Mouse (Mus musculus) heart, embryonic 16.5 days (tissue): Measurements from ENCODE around the gene Snapin. TPM values are rescaled to one million over a fixed set of nuclear protein-coding genes. Genes with fewer than 3 reads are reported as not detected.

ENCODE experiments used
- ATAC-seq: fragments of 200-750 bp; cut with Nextera tagmentation; replicated peaks from 2 replicates; pipeline ENCODE4 v1.8.0; 2017; ENCODE audit warnings: moderate number of reproducible peaks; ENCODE audit not compliant: insufficient read depth, low FRiP score; ENCODE audit errors: extremely low read depth
- H3K27ac ChIP-seq: fragments of 300-500 bp; sonication (generic); 2 replicates; pipeline ENCODE4 v1.5.1; 2014; ENCODE audit warnings: mild to moderate bottlenecking, low read length, control low read depth, moderate library complexity
- H3K27me3 ChIP-seq: fragments of 300-500 bp; sonication (generic); 2 replicates; pipeline ENCODE4 v1.6.1; 2014; ENCODE audit warnings: low read length, mixed read lengths; ENCODE audit not compliant: control insufficient read depth, insufficient read depth
- H3K36me3 ChIP-seq: fragments of 300-500 bp; sonication (generic); 2 replicates; pipeline ENCODE4 v1.6.1; 2014; ENCODE audit not compliant: control insufficient read depth, insufficient read depth
- H3K4me1 ChIP-seq: fragments of 300-500 bp; sonication (generic); 2 replicates; pipeline ENCODE4 v1.6.1; 2014; ENCODE audit warnings: low read length, mixed read lengths; ENCODE audit not compliant: control insufficient read depth, insufficient read depth
- H3K4me2 ChIP-seq: fragments of 300-500 bp; sonication (generic); 2 replicates; pipeline ENCODE4 v1.6.1; 2014; ENCODE audit warnings: low read depth, mild to moderate bottlenecking, control low read depth, low read length
- H3K4me3 ChIP-seq: fragments of 300-500 bp; sonication (generic); 2 replicates; pipeline ENCODE4 v1.5.1; 2014; ENCODE audit warnings: mild to moderate bottlenecking, control low read depth, low read length
- H3K9ac ChIP-seq: fragments of 300-500 bp; sonication (generic); 2 replicates; pipeline ENCODE4 v1.6.1; 2014; ENCODE audit warnings: low read length, control low read depth
- H3K9me3 ChIP-seq: fragments of 300-500 bp; sonication (generic); replicated peaks from 2 replicates; pipeline ENCODE4 v1.6.1; 2016; ENCODE audit warnings: low read length; ENCODE audit not compliant: control insufficient read depth
- WGBS: fragments of 180-500 bp; shearing (Covaris S2); extraction: QIAGEN DNeasy Blood & Tissue Kit; methylation state at CpG from one replicate; pipeline ENCODE4 v1.1.7; 2014; 5-methylcytosine and 5-hydroxymethylcytosine counted together
- polyA plus RNA-seq: library from polyadenylated mRNA; unstranded; fragments of >200 nt; fragmentation: Nextera tagmentation; extraction: Ambion mirVana; gene quantifications from 2 replicates; pipeline ENCODE4 v1.2.1, GENCODE M21; 2015

The Snapin gene
- polyA plus RNA-seq, 1 experiment from 2014 or later = 88.9 TPM

- Histone ChIP-seq H3K9ac (peak overlapping the region; percentile 5; the same call in 1 of the 2 replicates), H3K36me3 (no peaks in the 10 kb centered on the region), H3K27me3 (no peaks in the 10 kb centered on the region; the same call in 1 of the 2 replicates), H3K4me1 (peaks cover 8% of the 10 kb centered on the region), H3K27ac (peak overlapping the region; percentile 48), H3K9me3 (no peaks in the 10 kb centered on the region), H3K4me3 (peak overlapping the region; percentile 37), H3K4me2 (peak overlapping the region; percentile 58)
- WGBS = 48% methylated on average over 10 of the region's 10 CpGs
- ATAC-seq = no peak
These were observed 39.3 kb downstream of the Snapin start for GRCm38 (mm10) chr3:90451396-90452095.

- peak overlapping the region; percentile 5; the same call in 1 of the 2 replicates for H3K9ac ChIP-seq
- H3K4me3 ChIP-seq = peak overlapping the region; percentile 37
- no peaks in the 10 kb centered on the region for H3K36me3 ChIP-seq
- peak overlapping the region; percentile 48 for H3K27ac ChIP-seq
- peaks cover 11% of the 10 kb centered on the region for H3K4me1 ChIP-seq
- H3K27me3 ChIP-seq = no peaks in the 10 kb centered on the region
- no peaks in the 10 kb centered on the region for H3K9me3 ChIP-seq
- H3K4me2 ChIP-seq = peak overlapping the region; percentile 58
- 25% methylated on average over 12 of the region's 12 CpGs for WGBS
- ATAC-seq = no peak
These were observed 40.0 kb downstream of the Snapin start for GRCm38 (mm10) chr3:90450874-90451273.

GRCm38 (mm10) chr3:90448626-90449025, 42.2 kb downstream of the Snapin start:
- Histone ChIP-seq H3K4me1 (peaks cover 14% of the 10 kb centered on the region), H3K36me3 (no peaks in the 10 kb centered on the region), H3K4me3 (no peak overlapping the region), H3K27me3 (no peaks in the 10 kb centered on the region), H3K4me2 (no peak overlapping the region), H3K9ac (no peak overlapping the region), H3K9me3 (0 out of 2 replicates have a peak, but pooled peaks cover under 1% of the 10 kb centered on the region), H3K27ac (peak overlapping the region; percentile 14; the same call in 1 of the 2 replicates)
- ATAC-seq = no peak
- WGBS = 57% methylated on average over 6 of the region's 6 CpGs

- H3K9ac ChIP-seq = peak overlapping the region; percentile 69
- H3K4me2 ChIP-seq = peak overlapping the region; percentile 64
- ATAC-seq = no peak
- H3K27ac ChIP-seq = peak overlapping the region; percentile 95
- H3K9me3 ChIP-seq = 0 out of 2 replicates have a peak, but pooled peaks cover 3% of the 10 kb centered on the region
- H3K36me3 ChIP-seq = no peaks in the 10 kb centered on the region
- H3K4me3 ChIP-seq = peak overlapping the region; percentile 48
- 54% methylated on average over 7 of the region's 7 CpGs for WGBS
- no peaks in the 10 kb centered on the region for H3K27me3 ChIP-seq
- peaks cover 14% of the 10 kb centered on the region for H3K4me1 ChIP-seq
These were observed 43.7 kb downstream of the Snapin start for GRCm38 (mm10) chr3:90447123-90447494.

GRCm38 (mm10) chr3:90446389-90447122, 44.3 kb downstream of the Snapin start:
- Histone ChIP-seq H3K9ac (peak overlapping the region; percentile 69), H3K4me3 (peak overlapping the region; percentile 48), H3K9me3 (0 out of 2 replicates have a peak, but pooled peaks cover 3% of the 10 kb centered on the region), H3K27ac (peak overlapping the region; percentile 95), H3K27me3 (no peaks in the 10 kb centered on the region), H3K4me1 (peaks cover 14% of the 10 kb centered on the region), H3K4me2 (peak overlapping the region; percentile 64), H3K36me3 (no peaks in the 10 kb centered on the region)
- ATAC-seq = peak; percentile 94
- under 1% methylated on average over 17 of the region's 17 CpGs for WGBS

GRCm38 (mm10) chr3:90445417-90446200, 45.2 kb downstream of the Snapin start:
- 62% methylated on average over 11 of the region's 11 CpGs for WGBS
- no peak for ATAC-seq
- H3K36me3 ChIP-seq = no peaks in the 10 kb centered on the region
- 0 out of 2 replicates have a peak, but pooled peaks cover 3% of the 10 kb centered on the region for H3K9me3 ChIP-seq
- H3K4me1 ChIP-seq = peaks cover 12% of the 10 kb centered on the region
- H3K27me3 ChIP-seq = no peaks in the 10 kb centered on the region
- H3K4me2 ChIP-seq = peak overlapping the region; percentile 64
- peak overlapping the region; percentile 69; the same call in 1 of the 2 replicates for H3K9ac ChIP-seq
- peak overlapping the region; percentile 95 for H3K27ac ChIP-seq
- no peak overlapping the region for H3K4me3 ChIP-seq

- Histone ChIP-seq H3K4me1 (peaks cover 12% of the 10 kb centered on the region), H3K36me3 (no peaks in the 10 kb centered on the region), H3K4me2 (no peak overlapping the region), H3K4me3 (no peak overlapping the region), H3K9me3 (0 out of 2 replicates have a peak, but pooled peaks cover 3% of the 10 kb centered on the region), H3K9ac (no peak overlapping the region), H3K27ac (no peak overlapping the region), H3K27me3 (no peaks in the 10 kb centered on the region)
- WGBS = 80% methylated on average over 3 of the region's 3 CpGs
- ATAC-seq = no peak
These were observed 46.9 kb downstream of the Snapin start for GRCm38 (mm10) chr3:90443977-90444376.

DNA sequence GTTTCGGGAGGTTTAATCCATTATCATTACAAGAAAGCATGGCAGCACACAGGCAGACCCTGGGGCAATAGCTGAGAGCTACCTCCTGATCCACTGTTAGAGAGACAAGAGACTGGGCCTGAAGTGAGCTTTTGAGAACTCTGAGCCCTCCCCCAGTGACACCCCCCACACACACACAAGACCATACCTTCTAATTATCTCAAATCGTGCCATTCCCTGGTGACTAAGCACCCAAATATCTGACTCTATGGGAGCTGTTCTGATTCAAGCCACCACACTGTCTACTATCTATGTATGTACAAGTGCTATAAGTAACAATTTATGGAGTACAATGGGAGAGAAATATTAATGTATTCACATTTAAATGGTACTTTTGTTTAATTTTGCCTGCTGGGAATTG, 50.1 kb downstream of the Snapin start:
- H3K9me3 ChIP-seq = 0 out of 2 replicates have a peak, but pooled peaks cover 3% of the 10 kb centered on the region
- no peak overlapping the region for H3K4me2 ChIP-seq
- H3K4me1 ChIP-seq = peaks cover 2% of the 10 kb centered on the region
- no peak overlapping the region for H3K9ac ChIP-seq
- no peak for ATAC-seq
- H3K36me3 ChIP-seq = no peaks in the 10 kb centered on the region
- H3K27ac ChIP-seq = no peak overlapping the region
- no peak overlapping the region for H3K4me3 ChIP-seq
- WGBS = 73% methylated on average over 2 of the region's 2 CpGs
- H3K27me3 ChIP-seq = no peaks in the 10 kb centered on the region
